In genomic region chr2:31278483-31278882, GRCm38 (mm10) we compare ENCODE assay signal across 17 mouse cellular contexts. TPM values are rescaled to one million over a fixed set of nuclear protein-coding genes. Genes with fewer than 3 reads are reported as not detected.
DNase-seq lines count a peak whose midpoint lies in the region; ATAC-seq and TF ChIP-seq lines count a peak whose summit lies in the region.
"Had no signal": no experiment of that assay in that cellular context is flagged by ENCODE, and none has a peak within 500 bp of the region (broad histone marks: within the 10 kb centered on the region; RNA-seq: fewer than 3 reads in every experiment).

No protein-coding gene starts in this region.

- H3K36me3 ChIP-seq in forebrain, embryonic 14.5 days (ENCODE audit: control insufficient read depth, insufficient read depth, low read length) = peaks cover 32% of the 10 kb centered on the region
- H3K36me3 ChIP-seq in forebrain, embryonic 10.5 days (replicated peaks) = peaks cover 60% of the 10 kb centered on the region
- peaks cover 71% of the 10 kb centered on the region for H3K36me3 ChIP-seq in hindbrain, embryonic 13.5 days
- peaks cover 11% of the 10 kb centered on the region for H3K36me3 ChIP-seq in hindbrain, postnatal 0 days (ENCODE audit: insufficient read depth, low read length)
- H3K36me3 ChIP-seq: liver, embryonic 13.5 days; lung, embryonic 15.5 days had no signal

- no peak for TF ChIP-seq CTCF in hindbrain, postnatal 0 days (IDR thresholded peaks at IDR 0.05; ENCODE audit: low read depth)
- TF ChIP-seq CTCF in olfactory bulb, adult 2 months (IDR thresholded peaks at IDR 0.05; ENCODE audit: insufficient read depth, low read depth, low read length) = no peak

- H3K9ac ChIP-seq in forebrain, embryonic 14.5 days (ENCODE audit: low read length) = no peak overlapping the region
- H3K9ac ChIP-seq in hindbrain, embryonic 13.5 days = no peak overlapping the region
- H3K9ac ChIP-seq in hindbrain, postnatal 0 days (replicated peaks; ENCODE audit: low read length) = no peak overlapping the region
- H3K9ac ChIP-seq: limb, embryonic 13.5 days; liver, embryonic 13.5 days; lung, embryonic 15.5 days had no signal

- H3K27me3 ChIP-seq in forebrain, embryonic 14.5 days (replicated peaks; ENCODE audit: control insufficient read depth, insufficient read depth, low read length) = no peaks in the 10 kb centered on the region
- no peaks in the 10 kb centered on the region for H3K27me3 ChIP-seq in forebrain, embryonic 10.5 days (ENCODE audit: poor library complexity, severe bottlenecking)
- H3K27me3 ChIP-seq in hindbrain, embryonic 13.5 days = no peaks in the 10 kb centered on the region
- H3K27me3 ChIP-seq in hindbrain, postnatal 0 days (ENCODE audit: insufficient read depth, low read length) = no peaks in the 10 kb centered on the region
- H3K27me3 ChIP-seq: limb, embryonic 13.5 days; liver, embryonic 13.5 days; lung, embryonic 15.5 days had no signal

- H3K9me3 ChIP-seq in forebrain, embryonic 14.5 days (replicated peaks; ENCODE audit: control insufficient read depth, low read length) = no peaks in the 10 kb centered on the region
- no peaks in the 10 kb centered on the region for H3K9me3 ChIP-seq in forebrain, embryonic 10.5 days
- no peaks in the 10 kb centered on the region for H3K9me3 ChIP-seq in hindbrain, embryonic 13.5 days
- no peaks in the 10 kb centered on the region for H3K9me3 ChIP-seq in hindbrain, postnatal 0 days (ENCODE audit: low read length)
- H3K9me3 ChIP-seq: limb, embryonic 13.5 days; liver, embryonic 13.5 days; lung, embryonic 15.5 days had no signal

- no peak overlapping the region for H3K4me3 ChIP-seq in forebrain, embryonic 14.5 days (ENCODE audit: low read depth, low read length)
- no peak overlapping the region for H3K4me3 ChIP-seq in forebrain, embryonic 10.5 days
- H3K4me3 ChIP-seq in hindbrain, embryonic 13.5 days = no peak overlapping the region
- no peak overlapping the region for H3K4me3 ChIP-seq in hindbrain, postnatal 0 days (ENCODE audit: low read length)
- H3K4me3 ChIP-seq in olfactory bulb, adult 2 months (ENCODE audit: insufficient read depth, low read depth, low read length) = no peak overlapping the region
- H3K4me3 ChIP-seq: limb, embryonic 13.5 days; liver, embryonic 13.5 days; lung, embryonic 15.5 days had no signal

- 53% methylated on average over 5 of the region's 5 CpGs for WGBS in forebrain, embryonic 14.5 days
- 85% methylated on average over 5 of the region's 5 CpGs for WGBS in forebrain, embryonic 10.5 days
- WGBS in hindbrain, embryonic 13.5 days = 60% methylated on average over 5 of the region's 5 CpGs
- 41% methylated on average over 5 of the region's 5 CpGs for WGBS in hindbrain, postnatal 0 days
- WGBS in olfactory bulb, adult 2 months = 20% methylated on average over 5 of the region's 5 CpGs

- no peak for ATAC-seq in forebrain, embryonic 14.5 days
- ATAC-seq in hindbrain, embryonic 13.5 days (ENCODE audit: low FRiP score) = no peak
- ATAC-seq in hindbrain, postnatal 0 days = no peak
- ATAC-seq: hindbrain, embryonic 16.5 days had no signal

- peaks cover 3% of the 10 kb centered on the region; the same call in 1 of the 2 replicates for H3K4me1 ChIP-seq in forebrain, embryonic 14.5 days (ENCODE audit: control insufficient read depth, insufficient read depth, low read length)
- H3K4me1 ChIP-seq in forebrain, embryonic 10.5 days = peaks cover 11% of the 10 kb centered on the region
- H3K4me1 ChIP-seq in hindbrain, embryonic 13.5 days (replicated peaks) = peaks cover 22% of the 10 kb centered on the region
- no peaks in the 10 kb centered on the region for H3K4me1 ChIP-seq in hindbrain, postnatal 0 days (ENCODE audit: insufficient read depth, low read length)
- H3K4me1 ChIP-seq in olfactory bulb, adult 2 months (ENCODE audit: control insufficient read depth, insufficient read depth, low read length) = peaks cover 72% of the 10 kb centered on the region
- H3K4me1 ChIP-seq: limb, embryonic 13.5 days; liver, embryonic 13.5 days; lung, embryonic 15.5 days had no signal

- no peak for TF ChIP-seq POLR2A in olfactory bulb, adult 2 months (IDR thresholded peaks at IDR 0.05; ENCODE audit: insufficient read depth, low read depth, low read length)

- DNase-seq in forebrain, embryonic 14.5 days (ENCODE audit: low spot score) = peak; percentile 60
- DNase-seq in forebrain, embryonic 10.5 days (ENCODE audit: extremely low spot score, low spot score) = no peak
- no peak for DNase-seq in hindbrain, postnatal 0 days (ENCODE audit: low spot score)
- peak; percentile 63 for DNase-seq in right cerebral cortex, adult 18-20 months
- DNase-seq in right cerebral cortex, postnatal 25 days = no peak
- DNase-seq: adrenal gland, postnatal 36 days; gastrocnemius, postnatal 14 days; heart, postnatal 14 days; kidney, adult 11 months; liver, embryonic 13.5 days; lung, postnatal 4 days; thymus, postnatal 36 days had no signal

- peak overlapping the region; percentile 48; the same call in 1 of the 2 replicates for H3K27ac ChIP-seq in forebrain, embryonic 14.5 days (ENCODE audit: low read depth, low read length)
- no peak overlapping the region for H3K27ac ChIP-seq in forebrain, embryonic 10.5 days
- H3K27ac ChIP-seq in hindbrain, embryonic 13.5 days = peak overlapping the region; percentile 3; the same call in 1 of the 2 replicates
- no peak overlapping the region for H3K27ac ChIP-seq in hindbrain, postnatal 0 days
- peak overlapping the region; percentile 92 for H3K27ac ChIP-seq in olfactory bulb, adult 2 months (ENCODE audit: insufficient read depth, low read depth, low read length)
- H3K27ac ChIP-seq: limb, embryonic 13.5 days; liver, embryonic 13.5 days; lung, embryonic 15.5 days had no signal

- H3K4me2 ChIP-seq in forebrain, embryonic 14.5 days (ENCODE audit: low read length) = no peak overlapping the region
- no peak overlapping the region for H3K4me2 ChIP-seq in hindbrain, embryonic 13.5 days
- no peak overlapping the region for H3K4me2 ChIP-seq in hindbrain, postnatal 0 days (ENCODE audit: low read depth, low read length)
- H3K4me2 ChIP-seq: limb, embryonic 13.5 days; liver, embryonic 13.5 days; lung, embryonic 15.5 days had no signal

RNA-seq across cellular contexts. Expression of gene Ncs1, which starts 32.9 kb away (rescaled TPM):
- polyA plus RNA-seq in forebrain, embryonic 14.5 days (2014; fragmentation: Nextera tagmentation; extraction: Ambion mirVana) = 95.2 and 109 TPM in 2 replicates
- polyA plus RNA-seq in forebrain, embryonic 10.5 days (2016; fragmentation: Nextera tagmentation; extraction: Ambion mirVana) = 43.3 and 47.8 TPM in 2 replicates
- polyA plus RNA-seq in hindbrain, embryonic 13.5 days (2015; fragmentation: Nextera tagmentation; extraction: Ambion mirVana) = 144 and 150 TPM in 2 replicates
- total RNA-seq in hindbrain, postnatal 0 days (2014; rRNA removed) = 185 and 190 TPM in 2 replicates
- polyA plus RNA-seq in hindbrain, postnatal 0 days (2015; fragmentation: Nextera tagmentation; extraction: Ambion mirVana) = 162 and 167 TPM in 2 replicates
- not detected in 2 replicates for polyA plus RNA-seq in olfactory bulb, adult 2 months (2012; ENCODE audit: insufficient read depth, insufficient read length, low replicate concordance, missing spikeins)

RNA-seq across cellular contexts. Expression of gene Hmcn2, which starts 35.7 kb away (rescaled TPM):
- 0.17 and 0.27 TPM in 2 replicates for polyA plus RNA-seq in forebrain, embryonic 14.5 days (2014; fragmentation: Nextera tagmentation; extraction: Ambion mirVana)
- 0.22 TPM in 1 of 2 replicates, not detected in the other for polyA plus RNA-seq in forebrain, embryonic 10.5 days (2016; fragmentation: Nextera tagmentation; extraction: Ambion mirVana)
- 0.12 and 0.19 TPM in 2 replicates for polyA plus RNA-seq in hindbrain, embryonic 13.5 days (2015; fragmentation: Nextera tagmentation; extraction: Ambion mirVana)
- 0.68 TPM in 2 replicates for total RNA-seq in hindbrain, postnatal 0 days (2014; rRNA removed)
- polyA plus RNA-seq in hindbrain, postnatal 0 days (2015; fragmentation: Nextera tagmentation; extraction: Ambion mirVana) = 0.16 and 0.54 TPM in 2 replicates
- polyA plus RNA-seq in olfactory bulb, adult 2 months (2012; ENCODE audit: insufficient read depth, insufficient read length, low replicate concordance, missing spikeins) = not detected in 2 replicates

Comparison
In these comparisons a context has a peak if more than half of its experiments do, and no peak if none do; other contexts are left out.
1. DNase-seq: peak in forebrain, embryonic 14.5 days (single experiment) and right cerebral cortex, adult 18-20 months (single experiment); none in forebrain, embryonic 10.5 days (single experiment), hindbrain, postnatal 0 days (single experiment) and right cerebral cortex, postnatal 25 days (single experiment).
2. H3K27ac ChIP-seq: peak in forebrain, embryonic 14.5 days (single experiment), hindbrain, embryonic 13.5 days (single experiment) and olfactory bulb, adult 2 months (single experiment); none in forebrain, embryonic 10.5 days (single experiment) and hindbrain, postnatal 0 days (single experiment).